Mouse (Mus musculus) Patski (cell line): ENCODE results near the gene Paxx. TPM values are rescaled to one million over a fixed set of nuclear protein-coding genes. Genes with fewer than 3 reads are reported as not detected.

Experiments used
- ATAC-seq: fragments of 100-300 bp; one replicate; pipeline ENCODE4 v1.8.0; 2021
- CTCF ChIA-PET: fragments of 350-600 bp; sonication (Branson Sonifier 250); formaldehyde crosslinking; loops from one replicate; lab custom pipeline; 2022; ENCODE audit warnings: inconsistent platforms; lab: Charles Lee
- POLR2A ChIA-PET: fragments of 350-600 bp; sonication (Branson Sonifier 250); formaldehyde crosslinking; loops from one replicate; lab custom pipeline; 2022; ENCODE audit warnings: antibody characterized with exemption, inconsistent platforms; lab: Charles Lee
- DNase-seq: peaks from one replicate; pipeline ENCODE4 v3.0.0-alpha.2; 2011; ENCODE audit warnings: low read depth, low spot score
- H3K27me3 ChIP-seq: fragments of 371-371 bp; one replicate; pipeline ENCODE4 v1.5.1; 2021
- CTCF ChIP-seq: fragments of 100-300 bp; IDR thresholded peaks from one replicate; pipeline ENCODE4 v1.5.1; 2021
- in situ Hi-C: fragments of 300-500 bp; cut with MboI; formaldehyde crosslinking; loops from 3 replicates; pipeline ENCODE4 v1.11.1; 2018; ENCODE audit warnings: low pct_unique_long_range_greater_than_20kb, mixed read lengths
- polyA plus RNA-seq: library from polyadenylated mRNA; unstranded; gene quantifications from one replicate; pipeline ENCODE4 v1.2.3, GENCODE M21; 2021

Paxx gene
- polyA plus RNA-seq, 1 experiment from 2014 or later, result 23.3 TPM

- ATAC-seq (peak; percentile 47), DNase-seq (peak; percentile 62)
- TF ChIP-seq CTCF, result no peak
- POLR2A ChIA-PET, result no interaction called here
- CTCF ChIA-PET, result interaction anchor here (0.7 kb wide), 1 partner anchor 12 kb away, joined by 3 read pairs; no protein-coding TSS in a partner anchor
- in situ Hi-C loops, result no loop called here
- no peaks in the 10 kb centered on the region for H3K27me3 ChIP-seq
Measured at GRCm38 (mm10) chr2:25468962-25469915, 8.3 kb upstream of the Paxx start.

- ChIA-PET POLR2A (no interaction called here), CTCF (no interaction called here)
- no peaks in the 10 kb centered on the region for H3K27me3 ChIP-seq
- no peak for ATAC-seq
- TF ChIP-seq CTCF, result no peak
- no peak for DNase-seq
- in situ Hi-C loops, result no loop called here
Measured at GRCm38 (mm10) chr2:25467606-25468303, 6.9 kb upstream of the Paxx start.

GRCm38 (mm10) chr2:25465816-25466635, 5.1 kb upstream of the Paxx start:
- DNase-seq (no peak), ATAC-seq (no peak)
- TF ChIP-seq CTCF, result no peak
- ChIA-PET CTCF (interaction anchor here (1.6 kb wide), 1 partner anchor 15 kb away, joined by 3 read pairs; no protein-coding TSS in a partner anchor), POLR2A (no interaction called here)
- H3K27me3 ChIP-seq, result no peaks in the 10 kb centered on the region
- in situ Hi-C loops, result no loop called here

GRCm38 (mm10) chr2:25465256-25465655, 4.4 kb upstream of the Paxx start:
- ChIA-PET POLR2A (no interaction called here), CTCF (interaction anchor here (1.6 kb wide), 1 partner anchor 16 kb away, joined by 3 read pairs; no protein-coding TSS in a partner anchor)

GRCm38 (mm10) chr2:25463630-25464029, 2.7 kb upstream of the Paxx start:
- no peak for DNase-seq
- ChIA-PET CTCF (interaction anchor here (1.2 kb wide), 1 partner anchor 17 kb away, joined by 3 read pairs; no protein-coding TSS in a partner anchor), POLR2A (no interaction called here)
- no peaks in the 10 kb centered on the region for H3K27me3 ChIP-seq
- ATAC-seq, result no peak
- TF ChIP-seq CTCF, result no peak
- in situ Hi-C loops, result no loop called here

More at GRCm38 (mm10) chr2:25465256-25465655, 4.4 kb upstream of the Paxx start:
- DNase-seq (no peak), ATAC-seq (no peak)
- in situ Hi-C loops, result no loop called here
- H3K27me3 ChIP-seq, result no peaks in the 10 kb centered on the region
- no peak for TF ChIP-seq CTCF

GRCm38 (mm10) chr2:25461407-25461806, 513 bp upstream of the Paxx start:
- TF ChIP-seq CTCF, result no peak
- in situ Hi-C loops, result no loop called here
- DNase-seq (no peak), ATAC-seq (no peak)
- ChIA-PET CTCF (interaction anchor here (1.0 kb wide), 1 partner anchor 130 kb away, joined by 3 read pairs; no protein-coding TSS in a partner anchor), POLR2A (no interaction called here)
- no peaks in the 10 kb centered on the region for H3K27me3 ChIP-seq

GRCm38 (mm10) chr2:25460135-25460534, 759 bp downstream of the Paxx start:
- no peak for ATAC-seq
- in situ Hi-C loops, result no loop called here
- ChIA-PET POLR2A (interaction anchor here (0.7 to 1.5 kb wide), 3 partner anchors 23 to 48 kb away, joined by 3 to 5 read pairs (median 4); partner anchors contain the start of gene Abca2), CTCF (interaction anchor here (0.9 to 1.1 kb wide), 3 partner anchors 13 to 96 kb away, joined by 3 read pairs; no protein-coding TSS in a partner anchor)
- DNase-seq, result no peak
- no peaks in the 10 kb centered on the region for H3K27me3 ChIP-seq
- TF ChIP-seq CTCF, result no peak

GRCm38 (mm10) chr2:25458911-25459310, 2.0 kb downstream of the Paxx start:
- no peak for TF ChIP-seq CTCF
- ChIA-PET POLR2A (interaction anchor here (0.7 kb wide), 1 partner anchor 39 kb away, joined by 3 read pairs; no protein-coding TSS in a partner anchor), CTCF (no interaction called here)
- in situ Hi-C loops, result no loop called here
- no peaks in the 10 kb centered on the region for H3K27me3 ChIP-seq
- DNase-seq, result no peak
- ATAC-seq, result no peak

- ATAC-seq (no peak), DNase-seq (no peak)
- no peaks in the 10 kb centered on the region for H3K27me3 ChIP-seq
- in situ Hi-C loops, result no loop called here
- CTCF ChIA-PET, result interaction anchor here (0.8 to 1.9 kb wide), 3 partner anchors 22 to 35 kb away, joined by 3 to 6 read pairs (median 4); partner anchors contain the start of gene Fut7
- TF ChIP-seq CTCF, result no peak
- POLR2A ChIA-PET, result interaction anchor here (1.0 kb wide), 1 partner anchor 40 kb away, joined by 3 read pairs; no protein-coding TSS in a partner anchor
Measured at GRCm38 (mm10) chr2:25457022-25457896, 3.6 kb downstream of the Paxx start.
